Mouse (Mus musculus) liver, adult 2 months (tissue): Measurements from ENCODE around the gene Ryr1. TPM values are rescaled to one million over a fixed set of nuclear protein-coding genes. Genes with fewer than 3 reads are reported as not detected.
A peak's percentile ranks its signal among the peaks of the same experiment; 100 is the strongest.

Experiments used
- DNase-seq: peaks from one replicate; pipeline ENCODE4 v3.0.0-alpha.2; 2011; ENCODE audit warnings: low read depth, low spot score; ENCODE audit errors: extremely low read depth
- H3K27ac ChIP-seq: fragments of 200-500 bp; replicated peaks from 2 replicates; pipeline ENCODE4 v1.5.1; 2012; ENCODE audit warnings: low read depth, mild to moderate bottlenecking, control low read depth, inconsistent platforms, low read length; ENCODE audit not compliant: insufficient read depth
- H3K27me3 ChIP-seq: fragments of 200-500 bp; 2 replicates; pipeline ENCODE4 v1.6.1; 2012; ENCODE audit warnings: mild to moderate bottlenecking, moderate library complexity, low read length, inconsistent platforms; ENCODE audit not compliant: control insufficient read depth, insufficient read depth
- H3K36me3 ChIP-seq: fragments of 200-500 bp; 2 replicates; pipeline ENCODE4 v1.6.1; 2012; ENCODE audit warnings: low read length, inconsistent platforms; ENCODE audit not compliant: control insufficient read depth, insufficient read depth
- H3K4me1 ChIP-seq: fragments of 200-500 bp; 2 replicates; pipeline ENCODE4 v1.6.1; 2011; ENCODE audit warnings: low read length; ENCODE audit not compliant: control insufficient read depth, insufficient read depth
- H3K4me3 ChIP-seq: fragments of 200-500 bp; 2 replicates; pipeline ENCODE4 v1.5.1; 2011; ENCODE audit warnings: low read depth, mild to moderate bottlenecking, control low read depth, low read length, moderate library complexity; ENCODE audit not compliant: insufficient read depth
- H3K79me2 ChIP-seq: fragments of 200-500 bp; 2 replicates; pipeline ENCODE4 v1.6.1; 2012; ENCODE audit warnings: inconsistent platforms, mild to moderate bottlenecking, low read length, moderate library complexity; ENCODE audit not compliant: control insufficient read depth, insufficient read depth
- H3K9ac ChIP-seq: fragments of 200-500 bp; 2 replicates; pipeline ENCODE4 v1.6.1; 2012; ENCODE audit warnings: low read depth, mild to moderate bottlenecking, control low read depth, inconsistent platforms, low read length
- CTCF ChIP-seq: fragments of 200-500 bp; IDR thresholded peaks from 2 replicates; pipeline ENCODE4 v1.5.1; 2011; ENCODE audit warnings: low read depth, low read length, control low read depth
- POLR2A ChIP-seq: fragments of 200-500 bp; IDR thresholded peaks from 2 replicates; pipeline ENCODE4 v1.6.1; 2011; ENCODE audit warnings: low read length, control low read depth; ENCODE audit not compliant: insufficient read depth; ENCODE audit errors: extremely low read depth
- WGBS: fragments of 180-500 bp; shearing (Covaris S2); methylation state at CpG from one replicate; pipeline ENCODE4 v1.1.7; 2018; 5-methylcytosine and 5-hydroxymethylcytosine counted together
- polyA plus RNA-seq: library from polyadenylated mRNA; depleted of rRNA; stranded (reverse); fragments of >200 nt; gene quantifications from 2 replicates; pipeline ENCODE4 v1.2.3, GENCODE M21; 2012
- total RNA-seq: library from RNA; depleted of rRNA; stranded (reverse); fragments of >200 nt; gene quantifications from 2 replicates; pipeline ENCODE4 v1.2.3, GENCODE M21; 2014

The Ryr1 gene
- total and polyA plus RNA-seq, 2 experiments: 0.01 to 0.46 TPM

- H3K9ac ChIP-seq: no peak overlapping the region
- WGBS: 73% methylated on average over 5 of the region's 5 CpGs
- H3K27ac ChIP-seq: no peak overlapping the region
- 0 out of 2 replicates have a peak, but pooled peaks cover 3% of the 10 kb centered on the region for H3K27me3 ChIP-seq
- no peak for DNase-seq
- TF ChIP-seq POLR2A: no peak
- TF ChIP-seq CTCF: no peak
- H3K36me3 ChIP-seq: no peaks in the 10 kb centered on the region
- no peak overlapping the region for H3K4me3 ChIP-seq
- H3K79me2 ChIP-seq: no peaks in the 10 kb centered on the region
- H3K4me1 ChIP-seq: no peaks in the 10 kb centered on the region
Measured at GRCm38 (mm10) chr7:29162294-29162693, 37.3 kb upstream of the Ryr1 start.

GRCm38 (mm10) chr7:29158264-29158663 lies 33.3 kb upstream of the Ryr1 start:
- 10% methylated on average over 5 of the region's 5 CpGs for WGBS
- no peak overlapping the region for H3K27ac ChIP-seq
- peaks cover 2% of the 10 kb centered on the region; the same call in 1 of the 2 replicates for H3K36me3 ChIP-seq
- peaks cover 3% of the 10 kb centered on the region; the same call in 1 of the 2 replicates for H3K4me1 ChIP-seq
- H3K27me3 ChIP-seq: 0 out of 2 replicates have a peak, but pooled peaks cover 3% of the 10 kb centered on the region
- no peak overlapping the region for H3K9ac ChIP-seq
- H3K4me3 ChIP-seq: no peak overlapping the region
- no peak for DNase-seq
- H3K79me2 ChIP-seq: no peaks in the 10 kb centered on the region
- TF ChIP-seq POLR2A (no peak), CTCF (no peak)

GRCm38 (mm10) chr7:29155838-29156782 lies 31.1 kb upstream of the Ryr1 start, which contains the start of gene Fam98c:
Gene Fam98c, minus strand, starts transcription at chr7:29156234.
- H3K27me3 ChIP-seq: 0 out of 2 replicates have a peak, but pooled peaks cover 3% of the 10 kb centered on the region
- peak; percentile 73 for DNase-seq
- H3K4me1 ChIP-seq: peaks cover 3% of the 10 kb centered on the region; the same call in 1 of the 2 replicates
- WGBS: 3% methylated on average over 66 of the region's 68 CpGs
- no peaks in the 10 kb centered on the region for H3K79me2 ChIP-seq
- peak within 1 kb of the TSS; percentile 63 for H3K27ac ChIP-seq
- peak within 1 kb of the TSS; percentile 77 for H3K4me3 ChIP-seq
- TF ChIP-seq POLR2A (no peak), CTCF (no peak)
- peak within 1 kb of the TSS; percentile 86 for H3K9ac ChIP-seq
- H3K36me3 ChIP-seq: peaks cover 2% of the 10 kb centered on the region; the same call in 1 of the 2 replicates

GRCm38 (mm10) chr7:29155196-29155837 lies 30.3 kb upstream of the Ryr1 start:
- H3K4me1 ChIP-seq: peaks cover 3% of the 10 kb centered on the region; the same call in 1 of the 2 replicates
- peak overlapping the region; percentile 86 for H3K9ac ChIP-seq
- peak overlapping the region; percentile 63 for H3K27ac ChIP-seq
- H3K4me3 ChIP-seq: peak overlapping the region; percentile 77
- H3K79me2 ChIP-seq: no peaks in the 10 kb centered on the region
- peak; percentile 71 for DNase-seq
- TF ChIP-seq CTCF (0 out of 2 replicates have a peak, but pooled peaks have one; percentile 18), POLR2A (peak; percentile 82)
- 11% methylated on average over 35 of the region's 37 CpGs for WGBS
- 0 out of 2 replicates have a peak, but pooled peaks cover 3% of the 10 kb centered on the region for H3K27me3 ChIP-seq
- peaks cover 2% of the 10 kb centered on the region; the same call in 1 of the 2 replicates for H3K36me3 ChIP-seq

GRCm38 (mm10) chr7:29154018-29154720 lies 29.2 kb upstream of the Ryr1 start:
- H3K27ac ChIP-seq: no peak overlapping the region
- 97% methylated on average over 14 of the region's 14 CpGs for WGBS
- H3K79me2 ChIP-seq: no peaks in the 10 kb centered on the region
- H3K4me3 ChIP-seq: no peak overlapping the region
- DNase-seq: no peak
- H3K9ac ChIP-seq: no peak overlapping the region
- no peak for TF ChIP-seq CTCF
- H3K27me3 ChIP-seq: 0 out of 2 replicates have a peak, but pooled peaks cover 3% of the 10 kb centered on the region
- peaks cover 3% of the 10 kb centered on the region; the same call in 1 of the 2 replicates for H3K4me1 ChIP-seq
- H3K36me3 ChIP-seq: peaks cover 2% of the 10 kb centered on the region; the same call in 1 of the 2 replicates
